Mouse (Mus musculus): ENCODE data around the gene Fam222a. TPM values are rescaled to one million over a fixed set of nuclear protein-coding genes. Genes with fewer than 3 reads are reported as not detected.

Gene Fam222a
- polyA plus RNA-seq, 1 experiment from 2014 or later = 4.7 TPM

DNA sequence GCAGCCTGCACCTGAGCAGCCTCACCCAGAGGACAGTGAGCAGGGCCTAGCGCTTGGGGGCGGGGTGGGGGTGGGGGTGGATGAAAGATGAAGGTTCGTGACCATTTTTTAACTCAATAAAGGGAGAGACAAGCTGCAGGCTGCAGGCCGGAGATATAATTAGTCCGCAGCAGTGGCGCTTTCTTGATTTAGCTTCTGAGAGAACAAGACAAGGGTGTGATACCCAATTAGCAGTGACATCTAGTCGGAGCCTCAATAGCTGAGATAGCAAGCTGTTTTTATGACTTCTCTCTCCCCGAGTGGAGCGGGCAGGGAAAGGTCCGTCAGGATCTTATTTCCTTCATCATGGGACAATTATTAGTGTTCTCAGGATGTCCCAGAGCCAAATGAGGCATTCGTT is 7.2 kb downstream of the Fam222a start:
- 32% methylated on average over 11 of the region's 11 CpGs for WGBS
- H3K27me3 ChIP-seq = peaks cover 20% of the 10 kb centered on the region; the same call in 1 of the 2 replicates
- no peaks in the 10 kb centered on the region for H3K9me3 ChIP-seq (replicated peaks)
- no peak overlapping the region for H3K27ac ChIP-seq
- peaks cover 94% of the 10 kb centered on the region for H3K4me1 ChIP-seq
- no peak overlapping the region for H3K9ac ChIP-seq
- H3K4me3 ChIP-seq (replicated peaks) = no peak overlapping the region
- ATAC-seq (replicated peaks; ENCODE audit: low FRiP score) = no peak
- H3K4me2 ChIP-seq = peak overlapping the region; percentile 0; the same call in 1 of the 2 replicates
- H3K36me3 ChIP-seq = no peaks in the 10 kb centered on the region

- Histone ChIP-seq H3K9me3 (replicated peaks) (no peaks in the 10 kb centered on the region), H3K4me2 (no peak overlapping the region), H3K27me3 (peaks cover 17% of the 10 kb centered on the region; the same call in 1 of the 2 replicates), H3K36me3 (no peaks in the 10 kb centered on the region), H3K9ac (no peak overlapping the region), H3K4me1 (peaks cover 92% of the 10 kb centered on the region), H3K27ac (0 out of 2 replicates have a peak overlapping the region, but pooled peaks have one; percentile 18), H3K4me3 (replicated peaks) (no peak overlapping the region)
- no peak for ATAC-seq (replicated peaks; ENCODE audit: low FRiP score)
- WGBS = 70% methylated on average over 7 of the region's 7 CpGs
These were observed 7.7 kb downstream of the Fam222a start for GRCm38 (mm10) chr5:114575530-114575929.

DNA sequence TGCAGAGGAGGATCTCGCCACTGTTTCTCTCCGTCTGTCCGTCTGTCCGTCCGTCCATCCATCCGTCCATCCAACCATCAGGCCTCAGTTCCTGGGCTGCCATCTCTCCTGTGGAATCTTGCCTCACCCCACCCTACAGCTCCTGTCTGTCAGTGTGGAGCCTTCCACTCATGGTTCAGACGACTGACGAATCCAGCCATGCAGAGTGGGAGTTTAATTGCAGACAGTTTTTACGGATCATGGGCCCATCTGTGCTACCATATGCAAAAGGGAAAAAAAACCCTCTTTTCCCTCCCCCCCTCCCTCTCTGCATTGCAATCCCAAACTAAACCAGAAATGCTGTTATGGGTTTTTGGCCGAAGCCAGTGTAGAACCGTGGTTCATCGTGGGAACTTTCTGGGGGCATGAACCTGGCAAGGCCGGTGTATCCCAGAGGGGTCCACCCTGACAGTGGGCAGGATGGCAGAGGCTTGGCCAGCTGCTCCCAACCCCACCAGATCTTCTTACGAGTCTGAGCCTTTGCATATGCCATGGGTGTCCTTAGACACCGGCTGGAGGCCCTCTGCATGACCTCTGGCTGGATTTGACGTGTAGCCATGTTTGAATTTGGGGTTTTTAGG is 8.3 kb downstream of the Fam222a start:
- Histone ChIP-seq H3K4me2 (no peak overlapping the region), H3K4me1 (peaks cover 90% of the 10 kb centered on the region), H3K4me3 (replicated peaks) (no peak overlapping the region)

DNA sequence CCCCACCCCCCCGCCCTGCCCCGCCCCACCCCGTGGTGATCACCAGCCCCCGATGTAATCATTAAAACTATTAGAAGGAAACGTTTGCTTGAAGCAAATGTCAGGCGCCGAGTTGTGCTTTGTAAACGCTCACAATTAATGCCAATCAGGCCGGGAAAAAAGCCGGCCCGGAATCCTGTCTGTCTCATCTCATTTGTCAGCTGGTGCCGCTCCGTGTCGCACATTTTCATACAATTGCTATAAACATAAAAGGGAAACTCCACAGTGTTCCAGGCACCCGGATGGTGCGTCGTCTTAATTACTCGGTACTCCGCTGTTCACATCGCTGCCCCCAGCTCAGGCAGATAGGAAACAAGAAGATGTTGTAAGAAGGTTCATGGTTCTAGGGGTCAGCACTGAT is 10.5 kb downstream of the Fam222a start:
- no peaks in the 10 kb centered on the region for H3K27me3 ChIP-seq
- 0 out of 2 replicates have a peak, but pooled peaks cover 4% of the 10 kb centered on the region for H3K36me3 ChIP-seq
- peaks cover 87% of the 10 kb centered on the region for H3K4me1 ChIP-seq
- ATAC-seq (replicated peaks; ENCODE audit: low FRiP score) = no peak
- H3K4me2 ChIP-seq = no peak overlapping the region
- no peak overlapping the region for H3K4me3 ChIP-seq (replicated peaks)
- WGBS = 56% methylated on average over 20 of the region's 20 CpGs
- H3K9me3 ChIP-seq (replicated peaks) = no peaks in the 10 kb centered on the region
- H3K9ac ChIP-seq = no peak overlapping the region
- no peak overlapping the region for H3K27ac ChIP-seq

More for the DNA sequence above, 8.3 kb downstream of the Fam222a start:
- Histone ChIP-seq H3K9me3 (replicated peaks) (no peaks in the 10 kb centered on the region), H3K36me3 (no peaks in the 10 kb centered on the region), H3K9ac (no peak overlapping the region), H3K27me3 (peaks cover 12% of the 10 kb centered on the region; the same call in 1 of the 2 replicates), H3K27ac (0 out of 2 replicates have a peak overlapping the region, but pooled peaks have one; percentile 18)
- ATAC-seq (replicated peaks; ENCODE audit: low FRiP score) = no peak
- 79% methylated on average over 16 of the region's 16 CpGs for WGBS

GRCm38 (mm10) chr5:114579714-114580357 is 12.0 kb downstream of the Fam222a start:
- 71% methylated on average over 8 of the region's 8 CpGs for WGBS
- Histone ChIP-seq H3K4me3 (replicated peaks) (no peak overlapping the region), H3K36me3 (0 out of 2 replicates have a peak, but pooled peaks cover 4% of the 10 kb centered on the region), H3K9me3 (replicated peaks) (no peaks in the 10 kb centered on the region), H3K27ac (no peak overlapping the region), H3K9ac (no peak overlapping the region), H3K27me3 (no peaks in the 10 kb centered on the region), H3K4me2 (no peak overlapping the region), H3K4me1 (peaks cover 87% of the 10 kb centered on the region)
- no peak for ATAC-seq (replicated peaks; ENCODE audit: low FRiP score)

DNA sequence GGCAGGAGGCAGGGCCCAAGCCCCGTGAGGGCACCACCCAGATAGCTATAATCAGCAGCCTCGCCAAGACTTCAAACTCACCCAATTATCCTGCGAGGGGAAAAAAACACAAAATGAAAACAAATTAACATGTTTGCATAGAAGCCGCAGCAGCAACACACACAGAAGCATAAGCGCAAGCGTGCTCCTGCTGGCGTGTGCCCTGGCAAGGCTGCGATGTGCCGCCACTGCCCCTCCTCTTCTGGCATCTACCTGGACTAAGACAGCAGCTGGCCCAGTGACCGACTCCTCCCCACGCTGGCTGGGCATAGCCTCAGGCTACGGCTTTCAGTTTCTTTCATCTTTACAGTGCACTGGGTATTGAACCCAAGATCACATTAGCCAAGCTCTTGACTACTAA is 13.7 kb downstream of the Fam222a start:
- no peak overlapping the region for H3K4me2 ChIP-seq
- H3K4me3 ChIP-seq (replicated peaks) = no peak overlapping the region
- ATAC-seq (replicated peaks; ENCODE audit: low FRiP score) = no peak
- H3K36me3 ChIP-seq = 0 out of 2 replicates have a peak, but pooled peaks cover 4% of the 10 kb centered on the region
- no peak overlapping the region for H3K27ac ChIP-seq
- H3K4me1 ChIP-seq = peaks cover 87% of the 10 kb centered on the region
- 76% methylated on average over 12 of the region's 12 CpGs for WGBS
- H3K27me3 ChIP-seq = no peaks in the 10 kb centered on the region
- H3K9ac ChIP-seq = no peak overlapping the region
- H3K9me3 ChIP-seq (replicated peaks) = no peaks in the 10 kb centered on the region

GRCm38 (mm10) chr5:114583046-114583445 is 15.2 kb downstream of the Fam222a start:
- Histone ChIP-seq H3K9ac (no peak overlapping the region), H3K4me2 (no peak overlapping the region), H3K4me3 (replicated peaks) (no peak overlapping the region), H3K27me3 (no peaks in the 10 kb centered on the region), H3K27ac (0 out of 2 replicates have a peak overlapping the region, but pooled peaks have one; percentile 2), H3K4me1 (peaks cover 90% of the 10 kb centered on the region), H3K9me3 (replicated peaks) (no peaks in the 10 kb centered on the region), H3K36me3 (0 out of 2 replicates have a peak, but pooled peaks cover 4% of the 10 kb centered on the region)
- WGBS = 87% methylated on average over 3 of the region's 3 CpGs
- ATAC-seq (replicated peaks; ENCODE audit: low FRiP score) = no peak

DNA sequence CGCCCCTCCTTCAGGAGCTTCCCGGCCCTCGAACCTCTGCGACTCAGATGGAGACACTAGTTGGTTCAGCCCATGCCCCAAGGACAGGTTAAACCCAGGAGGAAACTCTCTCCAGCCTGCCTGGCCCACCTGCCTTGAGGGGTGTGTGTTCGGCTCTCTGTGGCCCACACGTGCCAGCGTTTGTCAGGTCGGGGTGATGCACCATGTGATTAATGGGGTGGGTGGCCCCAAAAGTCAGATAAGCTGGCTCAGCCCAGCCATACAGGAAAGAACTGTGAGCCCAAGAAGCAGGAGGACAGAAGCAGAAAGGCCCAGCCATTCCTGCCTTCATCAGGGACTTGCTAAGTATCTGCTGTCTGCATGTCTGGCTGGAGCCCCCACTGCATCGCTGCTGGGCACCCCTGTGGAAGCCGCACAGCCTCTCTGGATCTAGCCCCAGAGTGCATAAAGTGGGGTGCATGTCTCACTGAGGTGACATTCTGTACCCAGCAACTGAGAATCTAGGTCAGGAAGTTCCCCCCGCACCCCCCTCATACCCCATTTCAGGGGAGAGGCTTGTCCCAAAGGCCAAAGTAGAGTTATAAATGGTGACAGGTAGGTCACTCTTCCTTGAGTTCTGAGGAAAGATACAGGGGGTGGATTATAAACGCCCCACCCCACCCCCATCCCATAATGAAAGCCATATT is 15.8 kb downstream of the Fam222a start:
- Histone ChIP-seq H3K27ac (0 out of 2 replicates have a peak overlapping the region, but pooled peaks have one; percentile 2), H3K27me3 (no peaks in the 10 kb centered on the region), H3K4me2 (no peak overlapping the region), H3K36me3 (0 out of 2 replicates have a peak, but pooled peaks cover 4% of the 10 kb centered on the region), H3K9ac (no peak overlapping the region), H3K9me3 (replicated peaks) (no peaks in the 10 kb centered on the region), H3K4me1 (peaks cover 90% of the 10 kb centered on the region), H3K4me3 (replicated peaks) (no peak overlapping the region)
- no peak for ATAC-seq (replicated peaks; ENCODE audit: low FRiP score)
- WGBS = 64% methylated on average over 12 of the region's 12 CpGs

GRCm38 (mm10) chr5:114584293-114585104 is 16.7 kb downstream of the Fam222a start:
- 53% methylated on average over 14 of the region's 14 CpGs for WGBS
- Histone ChIP-seq H3K4me2 (no peak overlapping the region), H3K27ac (peak overlapping the region; percentile 92), H3K9me3 (replicated peaks) (no peaks in the 10 kb centered on the region), H3K9ac (no peak overlapping the region), H3K4me3 (replicated peaks) (no peak overlapping the region), H3K4me1 (peaks cover 92% of the 10 kb centered on the region), H3K36me3 (0 out of 2 replicates have a peak, but pooled peaks cover 4% of the 10 kb centered on the region), H3K27me3 (no peaks in the 10 kb centered on the region)
- ATAC-seq (replicated peaks; ENCODE audit: low FRiP score) = no peak

DNA sequence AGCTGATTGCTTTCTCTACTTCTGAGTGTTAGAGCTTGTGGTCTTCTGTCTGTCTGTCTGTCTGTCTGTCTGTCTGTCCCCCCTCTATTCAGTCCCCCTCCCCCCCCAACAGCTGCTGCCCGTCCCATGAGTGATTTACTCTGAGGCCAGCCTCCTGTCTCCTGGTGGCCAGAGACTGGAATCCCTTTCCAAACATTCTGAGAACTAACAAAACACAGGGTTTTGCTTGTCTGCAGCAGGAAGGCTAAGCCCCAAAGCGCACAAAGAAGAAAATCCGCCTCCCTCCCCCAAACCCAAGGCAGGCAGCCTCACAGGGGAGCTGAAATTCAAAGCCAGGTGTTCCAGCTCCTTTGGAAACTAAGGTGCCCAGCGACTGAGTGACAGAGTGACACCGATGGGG is 17.9 kb downstream of the Fam222a start:
- Histone ChIP-seq H3K9me3 (replicated peaks) (no peaks in the 10 kb centered on the region), H3K9ac (no peak overlapping the region; the same call in 1 of the 2 replicates), H3K36me3 (0 out of 2 replicates have a peak, but pooled peaks cover 4% of the 10 kb centered on the region), H3K4me2 (peak overlapping the region; percentile 33; the same call in 1 of the 2 replicates), H3K27ac (peak overlapping the region; percentile 92), H3K4me1 (peaks cover 96% of the 10 kb centered on the region), H3K27me3 (no peaks in the 10 kb centered on the region), H3K4me3 (replicated peaks) (no peak overlapping the region)
- 6% methylated on average over 5 of the region's 5 CpGs for WGBS
- ATAC-seq (replicated peaks; ENCODE audit: low FRiP score) = no peak

DNA sequence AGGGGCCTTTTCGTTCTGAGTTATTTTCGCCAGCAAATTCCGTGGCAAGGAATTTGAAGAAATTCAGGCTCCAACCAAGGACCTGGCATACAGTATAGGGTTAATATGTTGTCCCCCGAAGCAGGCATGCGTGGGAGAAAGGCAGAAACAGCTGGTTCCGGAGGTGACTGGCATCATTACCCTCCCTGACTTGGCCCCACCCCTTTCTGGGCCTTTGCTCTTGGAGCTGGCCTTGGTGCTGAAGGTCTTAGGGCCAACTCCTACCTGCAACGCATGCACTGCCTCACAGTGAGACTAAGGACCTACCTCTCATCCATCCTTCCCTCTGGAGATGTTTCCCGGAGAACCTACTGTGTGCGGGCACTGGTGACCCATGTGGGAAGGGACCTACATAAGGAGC is 20.1 kb downstream of the Fam222a start:
- Histone ChIP-seq H3K9me3 (replicated peaks) (no peaks in the 10 kb centered on the region), H3K36me3 (0 out of 2 replicates have a peak, but pooled peaks cover 2% of the 10 kb centered on the region), H3K4me1 (peaks cover 100% of the 10 kb centered on the region), H3K27me3 (no peaks in the 10 kb centered on the region), H3K4me3 (replicated peaks) (peak overlapping the region; percentile 2; the same call in 1 of the 2 replicates), H3K4me2 (peak overlapping the region; percentile 44), H3K9ac (no peak overlapping the region), H3K27ac (peak overlapping the region; percentile 92)
- WGBS = 33% methylated on average over 9 of the region's 9 CpGs
- peak; percentile 15; the same call in 1 of the 2 replicates for ATAC-seq (replicated peaks; ENCODE audit: low FRiP score)
